Mouse (Mus musculus): ENCODE measurements around the gene Ugt2b34. TPM values are rescaled to one million over a fixed set of nuclear protein-coding genes. Genes with fewer than 3 reads are reported as not detected.

Gene Ugt2b34
- 0.03 TPM in 1 of 2 replicates, not detected in the other for polyA plus RNA-seq (2012; rRNA removed)

DNA sequence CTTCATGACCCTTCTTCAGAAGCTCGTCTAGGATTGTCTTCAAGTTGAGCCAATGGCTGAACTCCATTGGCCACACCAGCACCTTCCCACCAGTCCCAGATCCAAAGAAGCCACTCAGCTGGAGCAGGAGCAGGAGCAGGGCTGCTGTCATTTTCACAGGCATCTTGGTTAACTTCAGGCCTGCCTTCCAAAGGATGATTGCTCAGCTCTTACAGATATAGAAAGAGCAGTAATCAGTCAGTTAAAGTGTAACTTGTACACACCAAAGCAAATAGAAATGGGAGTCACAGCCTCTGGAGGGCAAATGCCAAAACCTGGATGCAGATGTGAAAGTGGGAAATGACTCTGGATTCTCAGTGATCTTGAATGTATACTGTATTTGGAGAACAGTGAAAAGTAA lies at the start of gene Ugt2b34:
Gene Ugt2b34, minus strand, starts transcription at position 180 of the 400 bp plus-strand sequence.
- DNase-seq (ENCODE audit: low read depth) = no peak
- no peak for TF ChIP-seq POLR2A (IDR thresholded peaks at IDR 0.05; ENCODE audit: borderline replicate concordance, extremely low read depth, insufficient read depth, insufficient read length, poor library complexity, severe bottlenecking)
- TF ChIP-seq CTCF (IDR thresholded peaks at IDR 0.05; ENCODE audit: borderline replicate concordance, extremely low read depth, insufficient read depth, insufficient read length) = no peak

DNA sequence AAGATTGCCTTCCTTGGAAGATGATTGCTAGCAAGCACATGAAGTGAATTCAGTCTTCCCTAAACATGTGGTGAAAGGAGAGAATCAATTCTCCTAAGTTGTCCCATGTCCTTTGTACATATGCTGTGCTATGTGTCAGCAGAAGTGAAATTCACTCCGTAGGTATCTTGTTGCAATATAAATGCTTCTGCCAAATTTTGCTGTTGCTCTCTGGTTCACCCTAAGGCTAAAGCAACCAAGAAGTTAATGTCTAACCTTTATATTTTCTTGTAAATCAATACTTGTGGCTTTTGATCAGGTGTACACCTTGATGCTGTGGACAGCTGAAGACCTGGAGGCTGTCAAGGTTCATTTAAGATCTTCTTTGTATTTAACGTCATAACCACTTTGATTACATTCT lies 35.4 kb upstream of the Ugt2b34 start:
- TF ChIP-seq POLR2A (IDR thresholded peaks at IDR 0.05; ENCODE audit: borderline replicate concordance, extremely low read depth, insufficient read depth, insufficient read length, poor library complexity, severe bottlenecking) (no peak), CTCF (IDR thresholded peaks at IDR 0.05; ENCODE audit: borderline replicate concordance, extremely low read depth, insufficient read depth, insufficient read length) (no peak)
- no peak for DNase-seq (ENCODE audit: low read depth)

DNA sequence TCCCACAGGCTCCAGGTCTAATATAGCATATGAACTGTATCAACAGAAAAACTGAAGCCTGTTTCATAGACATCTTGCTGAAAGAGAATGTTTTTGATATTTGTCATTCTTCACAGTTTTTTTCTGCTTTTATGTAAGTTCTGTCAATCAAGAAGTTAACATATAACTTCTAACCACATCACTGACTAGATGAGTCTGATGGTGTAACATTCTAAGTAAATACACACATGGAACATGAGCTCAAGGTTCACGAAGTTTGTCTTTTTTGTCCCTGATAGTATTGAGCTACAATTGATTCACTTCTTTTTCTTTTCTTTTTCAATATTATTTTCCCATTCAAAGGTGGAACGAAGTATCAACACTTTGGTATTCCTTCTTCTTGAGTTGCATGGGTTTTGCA lies 19.7 kb upstream of the Ugt2b34 start, which contains the start of gene Ugt2b1:
Gene Ugt2b1, minus strand, starts transcription at position 105 of the 400 bp plus-strand sequence.
- TF ChIP-seq POLR2A (IDR thresholded peaks at IDR 0.05; ENCODE audit: borderline replicate concordance, extremely low read depth, insufficient read depth, insufficient read length, poor library complexity, severe bottlenecking) = no peak
- TF ChIP-seq CTCF (IDR thresholded peaks at IDR 0.05; ENCODE audit: borderline replicate concordance, extremely low read depth, insufficient read depth, insufficient read length) = no peak

DNA sequence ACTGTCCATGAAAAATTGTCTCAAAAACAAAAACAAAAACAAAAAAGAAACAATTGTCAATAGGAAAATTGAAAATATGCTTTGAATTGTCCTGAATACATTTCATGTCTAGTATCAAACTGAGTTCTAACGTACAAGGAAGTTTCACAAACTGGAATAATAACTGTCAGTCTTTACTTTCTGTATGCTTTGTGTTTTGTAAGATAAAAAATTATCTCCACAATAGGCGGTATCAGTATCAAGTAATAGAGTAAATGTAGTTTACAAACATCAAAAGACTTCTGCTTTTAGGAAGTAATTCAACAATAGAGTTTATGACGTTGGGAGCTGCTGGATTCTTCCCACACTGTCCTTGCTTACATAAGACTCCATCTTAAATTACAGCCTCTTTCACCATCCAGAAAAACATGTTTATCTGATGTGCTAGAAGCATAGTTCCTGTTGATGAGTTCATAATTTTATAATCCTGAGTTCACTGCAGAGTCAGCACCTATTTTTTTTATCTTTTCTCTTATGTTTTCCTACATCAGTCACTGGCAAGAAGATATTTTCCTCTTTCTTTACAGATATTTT lies 14.0 kb upstream of the Ugt2b34 start:
- TF ChIP-seq POLR2A (IDR thresholded peaks at IDR 0.05; ENCODE audit: borderline replicate concordance, extremely low read depth, insufficient read depth, insufficient read length, poor library complexity, severe bottlenecking) (no peak), CTCF (IDR thresholded peaks at IDR 0.05; ENCODE audit: borderline replicate concordance, extremely low read depth, insufficient read depth, insufficient read length) (no peak)
- no peak for DNase-seq (ENCODE audit: low read depth)

More for the DNA sequence above, 19.7 kb upstream of the Ugt2b34 start, which contains the start of gene Ugt2b1:
- no peak for DNase-seq (ENCODE audit: low read depth)

DNA sequence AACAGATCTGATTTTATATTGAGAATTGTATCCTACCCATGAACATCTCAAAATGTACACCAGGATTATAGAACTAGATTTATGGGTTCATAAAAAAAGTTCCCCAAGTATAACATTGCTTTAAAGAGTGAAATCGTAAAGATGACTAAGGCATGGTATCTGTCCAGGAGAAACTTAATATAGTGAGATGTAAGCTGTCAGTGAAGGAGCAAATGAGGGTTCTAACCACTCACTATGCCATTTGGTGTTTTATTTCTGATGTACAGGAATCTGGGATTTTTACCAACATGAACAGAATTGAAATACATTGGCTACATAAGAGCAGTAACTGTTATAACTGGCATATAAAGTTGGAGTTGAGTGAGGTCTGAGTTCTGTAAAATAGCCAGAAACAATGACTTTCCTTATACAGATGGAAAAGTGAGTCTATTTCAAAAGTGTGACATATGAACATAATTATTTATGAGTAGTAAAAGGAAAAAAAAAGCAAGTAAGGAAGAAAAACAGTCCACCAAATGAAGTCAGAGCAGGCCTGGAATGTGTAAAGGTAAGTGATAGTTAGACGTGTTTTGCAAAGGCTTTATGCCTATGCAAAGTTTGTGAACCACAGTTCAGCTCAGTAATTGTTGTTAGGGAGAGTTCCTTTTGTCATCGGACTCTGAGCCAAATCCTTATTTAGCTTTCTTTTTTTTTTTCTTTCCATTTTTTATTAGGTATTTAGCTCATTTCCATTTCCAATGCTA lies 4.8 kb upstream of the Ugt2b34 start:
- DNase-seq (ENCODE audit: low read depth) = no peak
- TF ChIP-seq CTCF (IDR thresholded peaks at IDR 0.05; ENCODE audit: borderline replicate concordance, extremely low read depth, insufficient read depth, insufficient read length) (no peak), POLR2A (IDR thresholded peaks at IDR 0.05; ENCODE audit: borderline replicate concordance, extremely low read depth, insufficient read depth, insufficient read length, poor library complexity, severe bottlenecking) (no peak)

DNA sequence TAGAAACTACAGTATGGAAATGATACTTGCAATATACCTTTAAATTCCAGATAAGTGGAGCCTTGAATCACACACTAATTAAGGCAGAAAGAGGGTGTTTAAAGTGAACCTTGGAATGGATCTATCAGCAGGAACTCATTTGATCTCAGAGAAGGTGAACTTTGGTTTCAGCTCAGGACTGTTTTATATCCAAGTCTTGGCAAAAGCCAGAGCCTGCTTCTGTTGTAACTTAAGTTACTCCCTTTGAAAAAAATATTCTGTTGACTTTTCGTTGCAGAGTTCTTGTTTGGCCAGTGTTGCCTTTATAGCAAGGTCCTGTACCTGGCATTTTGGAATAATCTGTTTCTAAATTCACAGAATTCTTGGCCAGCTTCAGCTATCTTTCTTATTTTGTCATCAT lies 4.0 kb upstream of the Ugt2b34 start:
- no peak for DNase-seq (ENCODE audit: low read depth)
- no peak for TF ChIP-seq POLR2A (IDR thresholded peaks at IDR 0.05; ENCODE audit: borderline replicate concordance, extremely low read depth, insufficient read depth, insufficient read length, poor library complexity, severe bottlenecking)
- no peak for TF ChIP-seq CTCF (IDR thresholded peaks at IDR 0.05; ENCODE audit: borderline replicate concordance, extremely low read depth, insufficient read depth, insufficient read length)

DNA sequence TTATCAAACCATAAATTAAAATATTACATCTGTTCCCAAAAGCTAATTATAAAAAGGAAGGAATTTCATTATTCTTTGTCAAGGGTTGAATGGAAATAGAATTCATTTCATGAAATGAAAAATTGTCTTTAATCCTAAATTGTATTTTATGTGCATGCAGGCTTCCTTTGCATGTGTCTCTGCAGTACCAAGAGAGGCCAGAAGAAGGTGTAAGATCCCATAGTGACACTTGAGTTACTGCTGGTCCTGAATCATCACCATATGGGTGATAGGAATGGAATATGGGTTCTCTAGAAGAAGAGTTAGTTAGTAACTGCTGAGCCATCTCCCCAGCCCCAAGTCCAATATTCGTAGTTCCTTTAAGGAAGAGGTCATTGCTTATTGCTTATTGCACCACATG lies 16.8 kb downstream of the Ugt2b34 start:
- DNase-seq (ENCODE audit: low read depth) = no peak
- TF ChIP-seq CTCF (IDR thresholded peaks at IDR 0.05; ENCODE audit: borderline replicate concordance, extremely low read depth, insufficient read depth, insufficient read length) (no peak), POLR2A (IDR thresholded peaks at IDR 0.05; ENCODE audit: borderline replicate concordance, extremely low read depth, insufficient read depth, insufficient read length, poor library complexity, severe bottlenecking) (no peak)

DNA sequence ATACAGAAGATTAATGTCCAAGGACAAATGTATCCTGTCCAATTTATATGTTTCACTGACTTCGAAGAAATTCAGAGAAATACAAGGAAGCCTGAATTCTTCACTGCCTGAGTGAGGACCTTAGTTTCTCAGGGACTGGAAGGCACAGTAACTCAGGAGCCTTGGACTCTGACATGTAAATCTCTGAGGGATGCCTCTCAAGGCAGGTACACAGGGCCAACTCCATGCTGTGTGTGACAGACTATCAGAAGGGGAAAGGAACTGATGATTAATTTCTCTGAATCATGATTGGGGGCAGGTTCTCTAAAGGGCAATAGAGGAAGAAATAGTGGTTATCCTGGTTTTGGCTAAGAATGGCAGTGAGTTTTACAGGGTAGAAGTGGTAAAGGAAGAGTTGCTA lies 18.3 kb downstream of the Ugt2b34 start:
- no peak for DNase-seq (ENCODE audit: low read depth)
- no peak for TF ChIP-seq POLR2A (IDR thresholded peaks at IDR 0.05; ENCODE audit: borderline replicate concordance, extremely low read depth, insufficient read depth, insufficient read length, poor library complexity, severe bottlenecking)

DNA sequence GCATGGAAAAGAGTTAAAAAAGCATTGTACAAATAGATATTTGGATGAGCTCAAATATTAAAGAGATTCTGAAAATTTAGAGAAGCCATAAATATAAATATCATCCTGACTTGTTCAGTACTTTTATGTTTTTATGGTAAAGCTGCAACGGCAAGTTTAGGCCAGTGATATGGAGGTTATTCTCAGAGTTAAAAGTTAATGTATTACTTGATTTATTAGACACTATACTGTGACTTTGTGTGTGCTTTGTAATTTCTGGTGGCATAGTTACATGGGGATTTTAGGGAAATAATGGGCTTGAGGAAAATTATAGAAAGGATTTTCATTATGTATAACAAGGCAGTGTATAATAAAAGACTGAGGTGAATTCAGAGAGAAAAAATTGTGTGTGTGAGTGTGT lies 19.7 kb downstream of the Ugt2b34 start:
- no peak for TF ChIP-seq CTCF (IDR thresholded peaks at IDR 0.05; ENCODE audit: borderline replicate concordance, extremely low read depth, insufficient read depth, insufficient read length)
- TF ChIP-seq POLR2A (IDR thresholded peaks at IDR 0.05; ENCODE audit: borderline replicate concordance, extremely low read depth, insufficient read depth, insufficient read length, poor library complexity, severe bottlenecking) = no peak
- DNase-seq (ENCODE audit: low read depth) = no peak

DNA sequence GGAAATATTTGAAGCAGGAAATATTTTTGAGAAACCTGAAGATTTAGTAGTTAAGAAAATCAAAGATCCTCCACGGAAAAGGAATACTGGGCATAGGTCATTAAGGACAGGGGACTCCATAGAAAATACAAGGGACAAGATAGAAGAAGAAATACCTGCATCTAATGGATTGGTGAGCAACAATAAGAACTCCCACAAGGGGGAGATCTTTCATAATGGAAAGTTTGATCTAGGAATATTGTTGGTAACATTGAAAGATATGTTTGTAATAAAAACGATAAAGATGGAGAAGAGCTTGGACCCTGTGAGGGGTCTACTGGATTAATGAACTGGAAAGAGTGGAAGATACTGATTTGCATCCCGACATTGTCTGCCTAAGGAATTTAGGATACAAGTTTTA lies 20.1 kb downstream of the Ugt2b34 start:
- DNase-seq (ENCODE audit: low read depth) = peak; percentile 17
- TF ChIP-seq CTCF (IDR thresholded peaks at IDR 0.05; ENCODE audit: borderline replicate concordance, extremely low read depth, insufficient read depth, insufficient read length) = no peak
- TF ChIP-seq POLR2A (IDR thresholded peaks at IDR 0.05; ENCODE audit: borderline replicate concordance, extremely low read depth, insufficient read depth, insufficient read length, poor library complexity, severe bottlenecking) = no peak

DNA sequence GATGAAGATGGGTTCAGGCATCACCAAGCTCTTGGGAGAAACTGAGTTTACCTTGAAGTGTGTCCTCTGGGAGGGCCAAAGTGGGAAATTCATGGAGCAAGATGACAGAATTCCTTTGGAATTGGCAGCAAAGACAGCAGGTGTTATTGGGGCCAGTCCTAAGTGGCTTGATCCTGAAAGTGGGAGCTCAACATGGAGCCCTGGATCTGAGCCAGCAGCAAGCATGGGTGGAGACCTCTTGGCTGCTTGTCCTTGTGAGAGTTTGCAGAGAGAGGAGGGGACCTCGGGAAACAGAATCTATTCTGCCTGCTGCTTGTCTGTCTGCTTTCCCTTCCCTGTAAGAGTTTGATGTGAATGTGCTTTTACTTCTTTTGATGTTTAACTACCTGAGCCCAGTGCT lies 34.9 kb downstream of the Ugt2b34 start:
- TF ChIP-seq POLR2A (IDR thresholded peaks at IDR 0.05; ENCODE audit: borderline replicate concordance, extremely low read depth, insufficient read depth, insufficient read length, poor library complexity, severe bottlenecking) (no peak), CTCF (IDR thresholded peaks at IDR 0.05; ENCODE audit: borderline replicate concordance, extremely low read depth, insufficient read depth, insufficient read length) (no peak)
- peak; percentile 6 for DNase-seq (ENCODE audit: low read depth)

DNA sequence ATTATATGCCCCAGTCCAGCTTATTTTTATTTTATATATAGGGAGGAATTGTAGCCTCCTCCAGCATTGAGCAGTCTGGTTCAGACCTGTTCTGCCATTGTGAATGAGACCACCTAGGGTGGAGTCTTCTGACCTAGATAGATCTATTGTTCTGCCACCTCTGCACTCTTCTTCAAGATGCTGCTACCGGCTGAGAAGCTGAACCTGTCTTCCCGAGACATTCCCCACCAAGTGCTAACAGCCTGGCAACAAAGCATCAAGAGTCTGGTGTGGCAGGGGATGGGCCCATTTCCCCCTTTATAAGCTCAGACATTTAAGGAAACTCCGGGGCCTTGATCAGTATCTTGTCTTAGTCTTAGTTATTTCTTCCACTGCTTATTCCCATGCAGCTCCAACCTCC lies 48.4 kb downstream of the Ugt2b34 start:
- DNase-seq (ENCODE audit: low read depth) = no peak
- no peak for TF ChIP-seq CTCF (IDR thresholded peaks at IDR 0.05; ENCODE audit: borderline replicate concordance, extremely low read depth, insufficient read depth, insufficient read length)
- no peak for TF ChIP-seq POLR2A (IDR thresholded peaks at IDR 0.05; ENCODE audit: borderline replicate concordance, extremely low read depth, insufficient read depth, insufficient read length, poor library complexity, severe bottlenecking)

Data from brain, embryonic 14.5 days (tissue).